Mouse (Mus musculus): Measurements from ENCODE around the gene Snx1.
A peak's percentile ranks its signal among the peaks of the same experiment; 100 is the strongest.

- TF ChIP-seq CTCF (IDR thresholded peaks at IDR 0.05; ENCODE audit: extremely low read depth, insufficient read depth, insufficient read length, insufficient replicate concordance) = no peak
- TF ChIP-seq POLR2A (IDR thresholded peaks at IDR 0.05; ENCODE audit: low read depth, low read length) = peak; percentile 19; the same call in 1 of the 2 replicates
Observed at GRCm38 (mm10) chr9:66126456-66127192, at the start of gene Snx1, which contains the start of gene Ciao2a.
